Mouse (Mus musculus): ENCODE results near the gene Ubn1. TPM values are rescaled to one million over a fixed set of nuclear protein-coding genes. Genes with fewer than 3 reads are reported as not detected.

The Ubn1 gene
- polyA plus RNA-seq, 2 experiments: 25.7 to 37.9 TPM

DNA sequence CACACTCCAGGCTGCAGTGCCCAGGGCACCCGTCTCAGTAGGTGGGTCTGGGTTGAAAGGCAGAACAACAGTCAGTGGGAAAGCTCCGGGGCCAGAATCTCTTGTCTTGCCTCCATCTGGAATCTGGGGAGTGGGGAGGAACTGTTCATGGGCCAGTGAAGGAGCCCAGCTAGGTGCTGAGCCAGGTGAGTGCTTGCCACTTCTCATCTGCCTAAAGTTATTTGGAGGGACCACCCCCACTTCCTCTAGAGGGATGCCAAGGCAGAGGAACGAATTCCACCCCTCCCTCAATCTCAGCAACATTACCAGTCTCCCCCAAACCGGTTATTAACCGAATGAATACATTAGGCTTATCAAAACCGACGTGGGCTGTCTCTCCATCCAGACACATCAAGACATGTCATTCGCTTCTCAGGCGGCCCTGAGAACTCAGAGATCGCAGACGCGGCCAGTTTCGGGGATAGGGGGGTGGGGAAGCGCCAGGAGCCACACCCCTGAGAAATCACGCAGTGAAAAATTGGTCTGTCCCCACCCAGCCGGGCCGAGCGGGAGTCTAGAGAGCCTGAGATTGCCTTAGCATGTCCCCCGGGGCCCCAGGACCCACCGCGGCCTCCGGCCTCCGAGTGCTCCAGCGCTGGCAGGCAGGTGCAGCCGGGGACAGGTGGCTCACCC lies 81.5 kb downstream of the Ubn1 start:
- Histone ChIP-seq H3K4me2 (replicated peaks; ENCODE audit: low read depth, low read length, severe bottlenecking) (peak overlapping the region; percentile 58; the same call in 1 of the 2 replicates), H3K27me3 (ENCODE audit: control insufficient read depth, insufficient read depth, low read length) (peaks cover 46% of the 10 kb centered on the region), H3K4me3 (replicated peaks; ENCODE audit: low read length) (peak overlapping the region; percentile 41; the same call in 1 of the 2 replicates), H3K36me3 (ENCODE audit: control insufficient read depth, insufficient read depth, low read length) (no peaks in the 10 kb centered on the region), H3K9me3 (ENCODE audit: control insufficient read depth, low read length) (no peaks in the 10 kb centered on the region), H3K9ac (ENCODE audit: low read depth, low read length, severe bottlenecking) (no peak overlapping the region), H3K4me1 (ENCODE audit: control insufficient read depth, insufficient read depth, low read length) (peaks cover 5% of the 10 kb centered on the region; the same call in 1 of the 2 replicates), H3K27ac (replicated peaks; ENCODE audit: low read depth, low read length) (no peak overlapping the region)
- ATAC-seq (ENCODE audit: low FRiP score, low read depth) (no peak), DNase-seq (ENCODE audit: low spot score) (no peak)
- 6% methylated on average over 25 of the region's 25 CpGs for WGBS
- no peak for TF ChIP-seq POLR2A (IDR thresholded peaks at IDR 0.05; ENCODE audit: borderline replicate concordance, extremely low read depth, insufficient read depth, insufficient read length)

DNA sequence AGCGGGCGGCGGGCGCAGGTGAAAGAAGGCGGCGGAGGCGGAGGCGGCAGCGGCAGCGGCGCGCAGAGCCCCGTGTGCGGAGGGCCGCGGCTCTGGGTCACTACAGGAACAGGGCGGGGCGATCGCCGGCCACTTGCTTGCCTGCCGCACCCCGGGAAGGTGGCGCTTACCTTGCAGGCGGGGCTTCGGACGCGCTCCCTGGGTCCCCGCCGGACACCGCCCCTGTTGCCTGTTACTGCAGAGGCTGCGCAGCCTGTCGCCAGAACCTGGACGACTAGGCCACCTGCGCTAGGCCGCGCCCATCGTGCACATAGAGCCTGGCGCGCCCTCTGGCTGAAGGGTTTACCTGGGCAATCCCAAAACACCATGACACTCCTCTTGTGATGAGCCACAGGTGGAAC lies 82.5 kb downstream of the Ubn1 start, which contains the start of gene Ppl:
TSS of gene Ppl (minus strand) at position 21 of the 401 bp plus-strand sequence.
- peaks cover 46% of the 10 kb centered on the region for H3K27me3 ChIP-seq (ENCODE audit: control insufficient read depth, insufficient read depth, low read length)
- DNase-seq (ENCODE audit: low spot score) (no peak), ATAC-seq (ENCODE audit: low FRiP score, low read depth) (no peak)
- no peak for TF ChIP-seq POLR2A (IDR thresholded peaks at IDR 0.05; ENCODE audit: borderline replicate concordance, extremely low read depth, insufficient read depth, insufficient read length)
- H3K9me3 ChIP-seq (ENCODE audit: control insufficient read depth, low read length): no peaks in the 10 kb centered on the region
- no peak within 1 kb of the TSS for H3K27ac ChIP-seq (replicated peaks; ENCODE audit: low read depth, low read length)
- 2% methylated on average over 34 of the region's 39 CpGs for WGBS
- peak within 1 kb of the TSS; percentile 41 for H3K4me3 ChIP-seq (replicated peaks; ENCODE audit: low read length)
- H3K9ac ChIP-seq (ENCODE audit: low read depth, low read length, severe bottlenecking): peak within 1 kb of the TSS; percentile 36; the same call in 1 of the 2 replicates
- peaks cover 5% of the 10 kb centered on the region; the same call in 1 of the 2 replicates for H3K4me1 ChIP-seq (ENCODE audit: control insufficient read depth, insufficient read depth, low read length)
- H3K36me3 ChIP-seq (ENCODE audit: control insufficient read depth, insufficient read depth, low read length): no peaks in the 10 kb centered on the region
- H3K4me2 ChIP-seq (replicated peaks; ENCODE audit: low read depth, low read length, severe bottlenecking): peak within 1 kb of the TSS; percentile 58

- no peaks in the 10 kb centered on the region for H3K9me3 ChIP-seq (ENCODE audit: control insufficient read depth, low read length)
- TF ChIP-seq POLR2A (IDR thresholded peaks at IDR 0.05; ENCODE audit: borderline replicate concordance, extremely low read depth, insufficient read depth, insufficient read length): no peak
- H3K27me3 ChIP-seq (ENCODE audit: control insufficient read depth, insufficient read depth, low read length): peaks cover 39% of the 10 kb centered on the region
- no peak overlapping the region for H3K4me2 ChIP-seq (replicated peaks; ENCODE audit: low read depth, low read length, severe bottlenecking)
- no peak overlapping the region for H3K4me3 ChIP-seq (replicated peaks; ENCODE audit: low read length)
- no peak overlapping the region for H3K27ac ChIP-seq (replicated peaks; ENCODE audit: low read depth, low read length)
- WGBS: 65% methylated on average over 14 of the region's 14 CpGs
- peak; percentile 45 for ATAC-seq (ENCODE audit: low FRiP score, low read depth)
- peaks cover 5% of the 10 kb centered on the region for H3K4me1 ChIP-seq (ENCODE audit: control insufficient read depth, insufficient read depth, low read length)
- H3K9ac ChIP-seq (ENCODE audit: low read depth, low read length, severe bottlenecking): no peak overlapping the region
- H3K36me3 ChIP-seq (ENCODE audit: control insufficient read depth, insufficient read depth, low read length): no peaks in the 10 kb centered on the region
- peak; percentile 69 for DNase-seq (ENCODE audit: low spot score)
These were observed 84.9 kb downstream of the Ubn1 start for GRCm38 (mm10) chr16:5134623-5135330.

DNA sequence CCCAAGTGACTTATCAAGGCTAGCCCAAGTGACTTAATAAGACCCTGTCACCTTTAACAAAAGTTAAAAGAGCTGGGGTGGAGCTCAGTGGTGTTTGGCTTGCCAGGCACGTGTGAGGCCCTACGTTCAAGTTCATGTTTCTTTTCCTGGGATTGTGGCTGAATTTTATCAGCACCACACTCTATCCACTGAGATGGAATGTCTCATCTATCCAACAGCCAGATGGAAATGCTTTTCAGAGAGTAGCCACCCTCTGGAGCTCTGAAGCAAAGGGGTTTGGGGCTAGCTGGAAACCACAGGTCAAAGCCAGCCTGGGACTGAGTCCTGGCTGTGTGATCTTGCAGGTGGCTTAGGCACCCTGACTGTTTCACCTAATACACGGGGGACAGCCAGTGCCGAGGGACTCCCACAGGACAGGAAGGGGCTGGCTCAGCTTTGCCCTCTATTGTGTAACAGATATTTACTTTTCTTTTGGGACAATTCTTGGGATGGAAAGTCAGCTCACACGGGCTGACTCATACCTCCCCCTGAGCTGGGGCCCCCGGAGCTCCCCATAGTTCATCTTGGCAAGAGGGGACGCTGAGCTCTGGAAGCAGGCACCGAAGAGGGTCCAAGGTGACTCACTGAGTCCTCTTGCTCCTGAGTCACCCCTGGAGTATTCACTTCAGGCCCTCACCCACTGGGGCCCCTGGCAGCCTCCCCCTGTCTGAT lies 85.8 kb downstream of the Ubn1 start:
- H3K9me3 ChIP-seq (ENCODE audit: control insufficient read depth, low read length): no peaks in the 10 kb centered on the region
- WGBS: 70% methylated on average over 8 of the region's 8 CpGs
- peaks cover 34% of the 10 kb centered on the region for H3K27me3 ChIP-seq (ENCODE audit: control insufficient read depth, insufficient read depth, low read length)
- H3K27ac ChIP-seq (replicated peaks; ENCODE audit: low read depth, low read length): no peak overlapping the region
- H3K9ac ChIP-seq (ENCODE audit: low read depth, low read length, severe bottlenecking): no peak overlapping the region
- H3K4me1 ChIP-seq (ENCODE audit: control insufficient read depth, insufficient read depth, low read length): peaks cover 5% of the 10 kb centered on the region
- H3K36me3 ChIP-seq (ENCODE audit: control insufficient read depth, insufficient read depth, low read length): no peaks in the 10 kb centered on the region
- DNase-seq (ENCODE audit: low spot score) (no peak), ATAC-seq (ENCODE audit: low FRiP score, low read depth) (no peak)
- H3K4me3 ChIP-seq (replicated peaks; ENCODE audit: low read length): no peak overlapping the region
- H3K4me2 ChIP-seq (replicated peaks; ENCODE audit: low read depth, low read length, severe bottlenecking): no peak overlapping the region
- TF ChIP-seq POLR2A (IDR thresholded peaks at IDR 0.05; ENCODE audit: borderline replicate concordance, extremely low read depth, insufficient read depth, insufficient read length): no peak

Other genes with a start within 250 kb of the Ubn1 start
- not detected in 2 replicates for gene 4930562C15Rik, start 214.6 kb upstream of the Ubn1 start, polyA plus RNA-seq (2012; rRNA removed)
- 0.37 and 0.70 TPM in 2 replicates for gene 4930562C15Rik, start 214.6 kb upstream of the Ubn1 start, polyA plus RNA-seq (2014; fragmentation: Nextera tagmentation; extraction: Ambion mirVana)
- gene Ubald1, start 169.7 kb upstream of the Ubn1 start, polyA plus RNA-seq (2012; rRNA removed): 32.5 and 42.3 TPM in 2 replicates
- 42.0 and 44.3 TPM in 2 replicates for gene Ubald1, start 169.7 kb upstream of the Ubn1 start, polyA plus RNA-seq (2014; fragmentation: Nextera tagmentation; extraction: Ambion mirVana)
- gene Mgrn1, start 163.8 kb upstream of the Ubn1 start, polyA plus RNA-seq (2012; rRNA removed): 101 and 132 TPM in 2 replicates
- gene Mgrn1, start 163.8 kb upstream of the Ubn1 start, polyA plus RNA-seq (2014; fragmentation: Nextera tagmentation; extraction: Ambion mirVana): 87.7 and 92.7 TPM in 2 replicates
- 127 and 140 TPM in 2 replicates for gene Nudt16l1, start 111.3 kb upstream of the Ubn1 start, polyA plus RNA-seq (2012; rRNA removed)
- gene Nudt16l1, start 111.3 kb upstream of the Ubn1 start, polyA plus RNA-seq (2014; fragmentation: Nextera tagmentation; extraction: Ambion mirVana): 172 and 178 TPM in 2 replicates
- gene Anks3, start 85.9 kb upstream of the Ubn1 start, polyA plus RNA-seq (2012; rRNA removed): 106 and 108 TPM in 2 replicates
- gene Anks3, start 85.9 kb upstream of the Ubn1 start, polyA plus RNA-seq (2014; fragmentation: Nextera tagmentation; extraction: Ambion mirVana): 59.3 and 67.9 TPM in 2 replicates
- gene Sept12, start 52.2 kb upstream of the Ubn1 start, polyA plus RNA-seq (2012; rRNA removed): 0.04 and 0.05 TPM in 2 replicates
- not detected in 2 replicates for gene Sept12, start 52.2 kb upstream of the Ubn1 start, polyA plus RNA-seq (2014; fragmentation: Nextera tagmentation; extraction: Ambion mirVana)
- 2.9 and 3.5 TPM in 2 replicates for gene Smim22, start 42.8 kb upstream of the Ubn1 start, polyA plus RNA-seq (2012; rRNA removed)
- gene Smim22, start 42.8 kb upstream of the Ubn1 start, polyA plus RNA-seq (2014; fragmentation: Nextera tagmentation; extraction: Ambion mirVana): 4.2 and 4.5 TPM in 2 replicates
- gene Rogdi, start 36.5 kb upstream of the Ubn1 start, polyA plus RNA-seq (2012; rRNA removed): 64.5 and 81.5 TPM in 2 replicates
- gene Rogdi, start 36.5 kb upstream of the Ubn1 start, polyA plus RNA-seq (2014; fragmentation: Nextera tagmentation; extraction: Ambion mirVana): 50.1 and 56.7 TPM in 2 replicates
- 121 and 127 TPM in 2 replicates for gene Glyr1, start 194 bp upstream of the Ubn1 start, polyA plus RNA-seq (2012; rRNA removed)
- 87.9 and 102 TPM in 2 replicates for gene Glyr1, start 194 bp upstream of the Ubn1 start, polyA plus RNA-seq (2014; fragmentation: Nextera tagmentation; extraction: Ambion mirVana)
- gene Ppl, start 82.4 kb downstream of the Ubn1 start, polyA plus RNA-seq (2012; rRNA removed): 8.9 and 15.6 TPM in 2 replicates
- 23.5 and 33.7 TPM in 2 replicates for gene Ppl, start 82.4 kb downstream of the Ubn1 start, polyA plus RNA-seq (2014; fragmentation: Nextera tagmentation; extraction: Ambion mirVana)
- gene Sec14l5, start 97.1 kb downstream of the Ubn1 start, polyA plus RNA-seq (2012; rRNA removed): 0.45 and 0.61 TPM in 2 replicates
- 0.10 and 0.12 TPM in 2 replicates for gene Sec14l5, start 97.1 kb downstream of the Ubn1 start, polyA plus RNA-seq (2014; fragmentation: Nextera tagmentation; extraction: Ambion mirVana)
- gene Nagpa, start 154.0 kb downstream of the Ubn1 start, polyA plus RNA-seq (2012; rRNA removed): 16.3 and 23.2 TPM in 2 replicates
- 17.0 and 17.2 TPM in 2 replicates for gene Nagpa, start 154.0 kb downstream of the Ubn1 start, polyA plus RNA-seq (2014; fragmentation: Nextera tagmentation; extraction: Ambion mirVana)
- 2.9 and 3.0 TPM in 2 replicates for gene AU021092, start 172.2 kb downstream of the Ubn1 start, polyA plus RNA-seq (2012; rRNA removed)
- gene AU021092, start 172.2 kb downstream of the Ubn1 start, polyA plus RNA-seq (2014; fragmentation: Nextera tagmentation; extraction: Ambion mirVana): 2.5 and 2.9 TPM in 2 replicates
- gene Alg1, start 183.6 kb downstream of the Ubn1 start, polyA plus RNA-seq (2012; rRNA removed): 59.0 and 66.7 TPM in 2 replicates
- gene Alg1, start 183.6 kb downstream of the Ubn1 start, polyA plus RNA-seq (2014; fragmentation: Nextera tagmentation; extraction: Ambion mirVana): 34.8 and 36.0 TPM in 2 replicates
- 36.1 and 42.7 TPM in 2 replicates for gene Eef2kmt, start 205.9 kb downstream of the Ubn1 start, polyA plus RNA-seq (2012; rRNA removed)
- gene Eef2kmt, start 205.9 kb downstream of the Ubn1 start, polyA plus RNA-seq (2014; fragmentation: Nextera tagmentation; extraction: Ambion mirVana): 26.7 and 28.3 TPM in 2 replicates

Measured in limb, embryonic 14.5 days (tissue).